Mouse (Mus musculus): ENCODE results near the gene Lrrfip1. TPM values are rescaled to one million over a fixed set of nuclear protein-coding genes. Genes with fewer than 3 reads are reported as not detected.

Lrrfip1 gene
- total RNA-seq, 1 experiment = 31.5 TPM

GRCm38 (mm10) chr1:91059792-91060604 lies 61.5 kb downstream of the Lrrfip1 start:
- peaks cover 0 to 3% of the 10 kb centered on the region in 2 experiments; a peak in 1 of 4 replicates for H3K4me1 ChIP-seq (ENCODE audit: control insufficient read depth in 2 of 2, insufficient read depth in 2 of 2, low read length in 2 of 2, poor library complexity in 1 of 2)
- in situ Hi-C loops (cut with MboI; ENCODE audit: low sequenced_read_pairs in 2 of 2, unreplicated experiment in 2 of 2) = no loop called here
- TF ChIP-seq CHD2 (IDR thresholded peaks at IDR 0.05; ENCODE audit: low read depth, low read length) = no peak
- no peak for TF ChIP-seq ZNF384 (IDR thresholded peaks at IDR 0.05; ENCODE audit: low read depth, low read length)
- TF ChIP-seq MAFK (IDR thresholded peaks at IDR 0.05; ENCODE audit: insufficient read depth, low read depth, low read length) = no peak
- no peak for TF ChIP-seq ZC3H11A (IDR thresholded peaks at IDR 0.05; ENCODE audit: borderline replicate concordance, low read depth, low read length)
- TF ChIP-seq HCFC1 (IDR thresholded peaks at IDR 0.05; ENCODE audit: borderline replicate concordance, insufficient read depth, low read length) = no peak
- no peak overlapping the region for H3K27ac ChIP-seq (ENCODE audit: insufficient read depth, low read depth, low read length, poor library complexity, severe bottlenecking)
- H3K9ac ChIP-seq (ENCODE audit: insufficient read depth, low read depth, low read length, poor library complexity, severe bottlenecking) = no peak overlapping the region
- DNase-seq (ENCODE audit: low read depth, low spot score) = no peak
- H3K9me3 ChIP-seq (ENCODE audit: control insufficient read depth, insufficient read depth, low read depth, low read length) = no peaks in the 10 kb centered on the region
- H3K4me3 ChIP-seq (ENCODE audit: insufficient read depth in 1 of 2, low read depth in 1 of 2, low read length in 2 of 2, poor library complexity in 1 of 2, severe bottlenecking in 1 of 2) = no peak overlapping the region
- H3K36me3 ChIP-seq (ENCODE audit: control insufficient read depth, insufficient read depth, low read length, poor library complexity, severe bottlenecking) = no peaks in the 10 kb centered on the region

DNA sequence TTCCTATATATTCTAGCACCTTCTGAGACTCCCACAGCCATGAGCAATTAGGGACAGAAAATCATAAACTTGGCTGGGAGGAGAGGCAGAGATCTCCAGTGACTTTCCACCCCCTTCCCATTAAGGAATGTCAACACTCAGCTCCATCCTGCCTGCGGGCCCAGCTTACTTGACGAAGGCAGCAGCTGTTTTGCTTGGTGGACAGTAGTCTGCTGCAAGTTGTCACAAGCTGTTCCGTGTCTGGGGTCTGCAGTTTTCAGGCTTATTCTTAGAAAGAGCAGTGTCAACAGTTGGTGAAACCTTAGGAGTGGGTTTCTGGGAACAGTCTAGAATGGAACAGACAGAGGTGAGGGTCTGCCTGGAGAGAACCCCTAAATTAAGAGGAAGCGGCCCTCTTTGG lies 62.6 kb downstream of the Lrrfip1 start:
- in situ Hi-C loops (cut with MboI; ENCODE audit: low sequenced_read_pairs in 2 of 2, unreplicated experiment in 2 of 2) = no loop called here
- DNase-seq (ENCODE audit: low read depth, low spot score) = no peak
- no peaks in the 10 kb centered on the region for H3K4me1 ChIP-seq (ENCODE audit: control insufficient read depth in 2 of 2, insufficient read depth in 2 of 2, low read length in 2 of 2, poor library complexity in 1 of 2)
- no peaks in the 10 kb centered on the region for H3K36me3 ChIP-seq (ENCODE audit: control insufficient read depth, insufficient read depth, low read length, poor library complexity, severe bottlenecking)
- H3K4me3 ChIP-seq (ENCODE audit: insufficient read depth in 1 of 2, low read depth in 1 of 2, low read length in 2 of 2, poor library complexity in 1 of 2, severe bottlenecking in 1 of 2) = no peak overlapping the region
- no peak for TF ChIP-seq ZNF384 (IDR thresholded peaks at IDR 0.05; ENCODE audit: low read depth, low read length)
- no peak for TF ChIP-seq MAFK (IDR thresholded peaks at IDR 0.05; ENCODE audit: insufficient read depth, low read depth, low read length)
- TF ChIP-seq ZC3H11A (IDR thresholded peaks at IDR 0.05; ENCODE audit: borderline replicate concordance, low read depth, low read length) = no peak
- no peak for TF ChIP-seq CHD2 (IDR thresholded peaks at IDR 0.05; ENCODE audit: low read depth, low read length)
- TF ChIP-seq HCFC1 (IDR thresholded peaks at IDR 0.05; ENCODE audit: borderline replicate concordance, insufficient read depth, low read length) = no peak
- no peak overlapping the region for H3K9ac ChIP-seq (ENCODE audit: insufficient read depth, low read depth, low read length, poor library complexity, severe bottlenecking)
- H3K27ac ChIP-seq (ENCODE audit: insufficient read depth, low read depth, low read length, poor library complexity, severe bottlenecking) = no peak overlapping the region
- no peaks in the 10 kb centered on the region for H3K9me3 ChIP-seq (ENCODE audit: control insufficient read depth, insufficient read depth, low read depth, low read length)

DNA sequence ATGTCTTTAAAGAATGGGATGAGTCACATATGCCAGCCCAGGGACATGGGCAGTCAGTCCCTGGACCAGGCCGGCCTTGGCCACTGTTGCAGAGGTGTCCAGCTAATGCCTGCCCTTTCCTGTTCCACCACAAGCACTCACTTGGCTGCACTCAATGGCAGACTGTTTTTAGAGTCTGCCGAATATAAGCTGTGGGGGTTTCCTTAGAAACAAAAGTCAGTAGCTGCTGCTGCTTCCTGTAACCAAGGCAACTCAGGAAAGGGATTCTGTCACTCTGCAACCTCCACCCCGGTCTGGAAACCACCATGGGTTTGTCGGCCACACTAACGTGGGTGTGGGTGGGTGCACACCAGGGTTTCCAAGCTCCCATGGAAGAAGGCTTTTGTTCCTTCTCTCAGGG lies 63.8 kb downstream of the Lrrfip1 start:
- Histone ChIP-seq H3K36me3 (ENCODE audit: control insufficient read depth, insufficient read depth, low read length, poor library complexity, severe bottlenecking) (no peaks in the 10 kb centered on the region), H3K4me3 (ENCODE audit: insufficient read depth in 1 of 2, low read depth in 1 of 2, low read length in 2 of 2, poor library complexity in 1 of 2, severe bottlenecking in 1 of 2) (no peak overlapping the region), H3K27ac (ENCODE audit: insufficient read depth, low read depth, low read length, poor library complexity, severe bottlenecking) (no peak overlapping the region), H3K4me1 (ENCODE audit: control insufficient read depth in 2 of 2, insufficient read depth in 2 of 2, low read length in 2 of 2, poor library complexity in 1 of 2) (no peaks in the 10 kb centered on the region), H3K9me3 (ENCODE audit: control insufficient read depth, insufficient read depth, low read depth, low read length) (no peaks in the 10 kb centered on the region), H3K9ac (ENCODE audit: insufficient read depth, low read depth, low read length, poor library complexity, severe bottlenecking) (no peak overlapping the region)
- TF ChIP-seq CHD2 (IDR thresholded peaks at IDR 0.05; ENCODE audit: low read depth, low read length) (no peak), MAFK (IDR thresholded peaks at IDR 0.05; ENCODE audit: insufficient read depth, low read depth, low read length) (no peak)
- in situ Hi-C loops (cut with MboI; ENCODE audit: low sequenced_read_pairs in 2 of 2, unreplicated experiment in 2 of 2) = no loop called here
- no peak for DNase-seq (ENCODE audit: low read depth, low spot score)

DNA sequence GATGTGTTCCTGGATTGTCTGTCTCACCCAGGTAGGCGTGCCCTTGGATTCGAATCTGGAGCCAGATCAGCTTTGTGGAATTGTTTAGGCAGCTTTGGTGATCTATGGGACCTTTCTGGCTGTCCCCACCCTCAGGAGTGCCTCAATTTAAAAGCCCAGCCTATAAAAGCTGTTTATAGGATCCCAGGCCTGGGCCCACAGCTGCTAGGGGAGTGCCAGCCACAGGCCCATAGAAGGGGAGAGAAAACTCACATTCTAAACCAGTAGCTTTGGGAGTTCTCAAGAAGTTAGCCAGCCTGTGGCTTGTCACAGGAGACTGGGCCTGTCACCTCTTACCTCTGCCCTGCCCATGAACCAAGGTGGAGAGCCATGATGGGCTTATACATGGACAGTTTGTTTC lies 65.5 kb downstream of the Lrrfip1 start:
- no peaks in the 10 kb centered on the region for H3K9me3 ChIP-seq (ENCODE audit: control insufficient read depth, insufficient read depth, low read depth, low read length)
- H3K36me3 ChIP-seq (ENCODE audit: control insufficient read depth, insufficient read depth, low read length, poor library complexity, severe bottlenecking) = no peaks in the 10 kb centered on the region
- TF ChIP-seq ZC3H11A (IDR thresholded peaks at IDR 0.05; ENCODE audit: borderline replicate concordance, low read depth, low read length) (no peak), MAFK (IDR thresholded peaks at IDR 0.05; ENCODE audit: insufficient read depth, low read depth, low read length) (no peak), CHD2 (IDR thresholded peaks at IDR 0.05; ENCODE audit: low read depth, low read length) (no peak), ZNF384 (IDR thresholded peaks at IDR 0.05; ENCODE audit: low read depth, low read length) (no peak), HCFC1 (IDR thresholded peaks at IDR 0.05; ENCODE audit: borderline replicate concordance, insufficient read depth, low read length) (no peak)
- no peak for DNase-seq (ENCODE audit: low read depth, low spot score)
- in situ Hi-C loops (cut with MboI; ENCODE audit: low sequenced_read_pairs in 2 of 2, unreplicated experiment in 2 of 2) = no loop called here
- no peak overlapping the region for H3K4me3 ChIP-seq (ENCODE audit: insufficient read depth in 1 of 2, low read depth in 1 of 2, low read length in 2 of 2, poor library complexity in 1 of 2, severe bottlenecking in 1 of 2)
- H3K4me1 ChIP-seq (ENCODE audit: control insufficient read depth in 2 of 2, insufficient read depth in 2 of 2, low read length in 2 of 2, poor library complexity in 1 of 2) = no peaks in the 10 kb centered on the region
- no peak overlapping the region for H3K9ac ChIP-seq (ENCODE audit: insufficient read depth, low read depth, low read length, poor library complexity, severe bottlenecking)
- H3K27ac ChIP-seq (ENCODE audit: insufficient read depth, low read depth, low read length, poor library complexity, severe bottlenecking) = no peak overlapping the region

All from ES-E14 (cell line).